Mouse (Mus musculus): ENCODE results near the gene Mrps15.

GRCm38 (mm10) chr4:126081601-126082000 lies 34.9 kb downstream of the Mrps15 start:
- TF ChIP-seq CTCF (IDR thresholded peaks at IDR 0.05; ENCODE audit: borderline replicate concordance, insufficient read depth, low read depth, low read length) (no peak), POLR2A (IDR thresholded peaks at IDR 0.05; ENCODE audit: borderline replicate concordance, insufficient read depth, low read length) (no peak)

Data from cerebellum, adult 2 months (tissue).